Mouse (Mus musculus): ENCODE results near the gene Atp6v0d1. TPM values are rescaled to one million over a fixed set of nuclear protein-coding genes. Genes with fewer than 3 reads are reported as not detected.

Gene Atp6v0d1
- total RNA-seq, 4 experiments from 2014 or later: 258 to 301 (median 285) TPM

- DNase-seq (ENCODE audit: low spot score in 2 of 2): no peak
Measured at GRCm38 (mm10) chr8:105538940-105539339, 26.9 kb downstream of the Atp6v0d1 start.

- DNase-seq (ENCODE audit: low spot score in 2 of 2): no peak
Measured at GRCm38 (mm10) chr8:105537011-105537677, 28.7 kb downstream of the Atp6v0d1 start.

- DNase-seq (ENCODE audit: low spot score in 2 of 2): no peak
Measured at GRCm38 (mm10) chr8:105536546-105536945, 29.3 kb downstream of the Atp6v0d1 start.

- peak in 1 of 2 experiments; percentile 44 for DNase-seq (ENCODE audit: low spot score in 2 of 2)
Measured at GRCm38 (mm10) chr8:105533892-105534329, 31.9 kb downstream of the Atp6v0d1 start.

- no peak for DNase-seq (ENCODE audit: low spot score in 2 of 2)
Measured at GRCm38 (mm10) chr8:105533439-105533838, 32.4 kb downstream of the Atp6v0d1 start.

- no peak for DNase-seq (ENCODE audit: low spot score in 2 of 2)
Measured at GRCm38 (mm10) chr8:105531774-105532173, 34.1 kb downstream of the Atp6v0d1 start.

GRCm38 (mm10) chr8:105529271-105529670, 36.6 kb downstream of the Atp6v0d1 start:
- no peak for DNase-seq (ENCODE audit: low spot score in 2 of 2)

- no peak for DNase-seq (ENCODE audit: low spot score in 2 of 2)
Measured at GRCm38 (mm10) chr8:105528206-105528605, 37.6 kb downstream of the Atp6v0d1 start.

- no peak for DNase-seq (ENCODE audit: low spot score in 2 of 2)
Measured at GRCm38 (mm10) chr8:105527110-105527509, 38.7 kb downstream of the Atp6v0d1 start.

GRCm38 (mm10) chr8:105522890-105523289, 43.0 kb downstream of the Atp6v0d1 start:
- DNase-seq (ENCODE audit: low spot score in 2 of 2): no peak

GRCm38 (mm10) chr8:105521995-105522769, 43.7 kb downstream of the Atp6v0d1 start:
- DNase-seq (ENCODE audit: low spot score in 2 of 2): no peak

- DNase-seq (ENCODE audit: low spot score in 2 of 2): no peak
Measured at GRCm38 (mm10) chr8:105521061-105521460, 44.8 kb downstream of the Atp6v0d1 start.

GRCm38 (mm10) chr8:105520521-105520920, 45.3 kb downstream of the Atp6v0d1 start:
- DNase-seq (ENCODE audit: low spot score in 2 of 2): no peak

GRCm38 (mm10) chr8:105519591-105519990, 46.3 kb downstream of the Atp6v0d1 start:
- no peak for DNase-seq (ENCODE audit: low spot score in 2 of 2)

GRCm38 (mm10) chr8:105518436-105519313, 47.2 kb downstream of the Atp6v0d1 start, which contains the start of gene Hsd11b2:
Gene Hsd11b2, plus strand, starts transcription at chr8:105518755.
- peak in 1 of 2 experiments; percentile 41 for DNase-seq (ENCODE audit: low spot score in 2 of 2)

GRCm38 (mm10) chr8:105517346-105517745, 48.5 kb downstream of the Atp6v0d1 start:
- no peak for DNase-seq (ENCODE audit: low spot score in 2 of 2)

GRCm38 (mm10) chr8:105516018-105516645, 49.7 kb downstream of the Atp6v0d1 start:
- DNase-seq (ENCODE audit: low spot score in 2 of 2): peak in 1 of 2 experiments; percentile 80

- no peak for DNase-seq (ENCODE audit: low spot score in 2 of 2)
Measured at GRCm38 (mm10) chr8:105514656-105515055, 51.2 kb downstream of the Atp6v0d1 start.

GRCm38 (mm10) chr8:105514194-105514593, 51.7 kb downstream of the Atp6v0d1 start:
- DNase-seq (ENCODE audit: low spot score in 2 of 2): no peak

GRCm38 (mm10) chr8:105509997-105510735, 55.7 kb downstream of the Atp6v0d1 start:
- no peak for DNase-seq (ENCODE audit: low spot score in 2 of 2)
